Mouse (Mus musculus) forebrain, embryonic 15.5 days (tissue): ENCODE results near the gene Slc52a3. TPM values are rescaled to one million over a fixed set of nuclear protein-coding genes. Genes with fewer than 3 reads are reported as not detected.
A peak's percentile ranks its signal among the peaks of the same experiment; 100 is the strongest.

ENCODE experiments used
- ATAC-seq: fragments of 200-750 bp; cut with Nextera tagmentation; replicated peaks from 2 replicates; pipeline ENCODE4 v1.8.0; 2017; ENCODE audit warnings: mild to moderate bottlenecking, moderate TSS enrichment, moderate library complexity
- H3K27ac ChIP-seq: fragments of 300-500 bp; sonication (generic); replicated peaks from 2 replicates; pipeline ENCODE4 v1.5.1; 2015; ENCODE audit warnings: mild to moderate bottlenecking, inconsistent platforms
- H3K27me3 ChIP-seq: fragments of 300-500 bp; sonication (generic); 2 replicates; pipeline ENCODE4 v1.6.1; 2015; ENCODE audit warnings: inconsistent platforms
- H3K36me3 ChIP-seq: fragments of 300-500 bp; sonication (generic); 2 replicates; pipeline ENCODE4 v1.6.1; 2015; ENCODE audit warnings: mild to moderate bottlenecking, inconsistent platforms
- H3K4me1 ChIP-seq: fragments of 300-500 bp; sonication (generic); 2 replicates; pipeline ENCODE4 v1.6.1; 2015; ENCODE audit warnings: inconsistent platforms
- H3K4me2 ChIP-seq: fragments of 300-500 bp; sonication (generic); replicated peaks from 2 replicates; pipeline ENCODE4 v1.6.1; 2015; ENCODE audit warnings: mild to moderate bottlenecking, inconsistent platforms
- H3K4me3 ChIP-seq: fragments of 300-500 bp; sonication (generic); 2 replicates; pipeline ENCODE4 v1.5.1; 2015; ENCODE audit warnings: mild to moderate bottlenecking, inconsistent platforms
- H3K9ac ChIP-seq: fragments of 300-500 bp; sonication (generic); replicated peaks from 2 replicates; pipeline ENCODE4 v1.6.1; 2015; ENCODE audit warnings: mild to moderate bottlenecking, inconsistent platforms
- H3K9me3 ChIP-seq: fragments of 300-500 bp; sonication (generic); 2 replicates; pipeline ENCODE4 v1.6.1; 2016; ENCODE audit warnings: inconsistent platforms
- WGBS: fragments of 180-500 bp; shearing (Covaris S2); methylation state at CpG from one replicate; pipeline ENCODE4 v1.1.7; 2015; ENCODE audit warnings: mixed read lengths; 5-methylcytosine and 5-hydroxymethylcytosine counted together
- polyA plus RNA-seq: library from polyadenylated mRNA; unstranded; fragments of >200 nt; fragmentation: Nextera tagmentation; extraction: Ambion mirVana; gene quantifications from 2 replicates; pipeline ENCODE4 v1.2.1, GENCODE M21; 2015

The Slc52a3 gene
- polyA plus RNA-seq, 1 experiment from 2014 or later = 0.84 TPM

GRCm38 (mm10) chr2:151967176-151967750 is 29.0 kb upstream of the Slc52a3 start:
- H3K4me2 ChIP-seq = peak overlapping the region; percentile 38
- H3K9me3 ChIP-seq = no peaks in the 10 kb centered on the region
- H3K4me3 ChIP-seq = peak overlapping the region; percentile 18; the same call in 1 of the 2 replicates
- no peak overlapping the region for H3K9ac ChIP-seq
- H3K4me1 ChIP-seq = peaks cover 75% of the 10 kb centered on the region
- H3K36me3 ChIP-seq = no peaks in the 10 kb centered on the region
- no peaks in the 10 kb centered on the region for H3K27me3 ChIP-seq
- peak overlapping the region; percentile 66 for H3K27ac ChIP-seq
- ATAC-seq = no peak
- 10% methylated on average over 9 of the region's 9 CpGs for WGBS

DNA sequence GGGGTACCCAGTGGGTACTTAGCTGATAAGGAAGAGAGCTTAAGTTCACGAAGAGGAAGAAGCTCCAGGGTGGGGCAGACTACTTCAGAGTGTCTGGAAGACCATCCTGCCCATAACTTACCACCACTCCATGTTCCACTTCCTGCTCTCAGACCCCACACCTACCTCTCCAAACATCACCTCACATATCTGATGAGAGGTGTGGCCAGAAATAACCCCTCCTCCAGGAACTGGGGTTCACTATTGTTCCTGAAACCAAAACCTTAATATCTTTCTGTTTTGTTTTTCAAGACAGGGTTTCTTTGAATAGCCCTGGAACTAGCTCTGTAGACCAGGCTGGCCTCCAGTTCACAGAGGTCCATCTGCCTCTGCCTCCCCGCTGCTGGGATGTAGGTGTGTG is 28.5 kb upstream of the Slc52a3 start:
- Histone ChIP-seq H3K4me1 (peaks cover 73% of the 10 kb centered on the region), H3K27ac (peak overlapping the region; percentile 66), H3K9me3 (no peaks in the 10 kb centered on the region), H3K4me3 (no peak overlapping the region), H3K9ac (no peak overlapping the region), H3K4me2 (peak overlapping the region; percentile 38), H3K27me3 (no peaks in the 10 kb centered on the region), H3K36me3 (no peaks in the 10 kb centered on the region)
- WGBS = 72% methylated on average over 2 of the region's 2 CpGs
- no peak for ATAC-seq

DNA sequence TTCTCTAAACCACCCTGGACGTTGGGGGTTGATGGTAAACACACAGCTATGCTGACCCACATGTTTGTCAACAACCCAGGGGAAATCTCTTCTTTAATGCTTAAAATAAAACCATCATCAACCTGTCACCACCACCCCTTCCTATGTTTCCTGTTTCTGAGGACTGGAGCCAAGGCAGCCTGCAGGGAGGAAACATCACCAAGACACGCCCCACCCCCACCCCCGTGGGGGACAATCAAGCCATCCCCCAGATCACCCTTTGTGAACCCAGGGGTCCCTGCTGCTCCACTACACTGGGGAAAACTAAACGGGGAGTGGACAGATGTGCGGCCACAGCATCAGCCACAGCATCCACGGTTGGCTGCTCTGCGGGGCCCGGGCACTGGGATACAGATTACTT is 27.9 kb upstream of the Slc52a3 start:
- WGBS = 76% methylated on average over 8 of the region's 8 CpGs

DNA sequence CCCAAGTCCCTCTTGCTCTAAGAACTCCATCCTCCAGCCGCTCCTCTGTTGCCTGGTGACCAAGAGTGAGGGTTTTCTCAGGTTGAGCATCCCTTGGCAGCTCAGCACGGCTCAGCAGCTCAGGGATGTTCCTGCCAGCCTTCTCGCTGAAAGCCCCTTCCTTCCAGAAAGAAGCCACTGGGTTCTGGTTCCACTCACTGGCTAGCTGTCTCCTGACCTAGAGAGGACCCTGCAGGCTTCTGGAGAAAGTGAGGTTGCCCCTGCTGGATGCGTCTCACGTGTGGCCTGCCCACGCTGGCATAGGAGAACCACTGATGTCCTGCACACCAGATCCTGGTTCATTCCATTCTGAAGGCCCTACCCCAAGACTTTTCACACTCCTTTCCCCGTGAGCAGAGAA is 27.3 kb upstream of the Slc52a3 start:
- no peaks in the 10 kb centered on the region for H3K36me3 ChIP-seq
- H3K4me1 ChIP-seq = peaks cover 76% of the 10 kb centered on the region
- no peak overlapping the region for H3K9ac ChIP-seq
- no peak overlapping the region for H3K27ac ChIP-seq
- peak overlapping the region; percentile 81 for H3K4me2 ChIP-seq
- H3K4me3 ChIP-seq = 0 out of 2 replicates have a peak overlapping the region, but pooled peaks have one; percentile 48
- no peak for ATAC-seq
- WGBS = 88% methylated on average over 7 of the region's 7 CpGs
- H3K9me3 ChIP-seq = no peaks in the 10 kb centered on the region
- no peaks in the 10 kb centered on the region for H3K27me3 ChIP-seq

More for the DNA sequence above, 27.9 kb upstream of the Slc52a3 start:
- no peak for ATAC-seq
- H3K4me1 ChIP-seq = peaks cover 74% of the 10 kb centered on the region
- H3K36me3 ChIP-seq = no peaks in the 10 kb centered on the region
- H3K9me3 ChIP-seq = no peaks in the 10 kb centered on the region
- no peaks in the 10 kb centered on the region for H3K27me3 ChIP-seq
- no peak overlapping the region for H3K27ac ChIP-seq
- H3K4me3 ChIP-seq = no peak overlapping the region
- H3K4me2 ChIP-seq = peak overlapping the region; percentile 81; the same call in 1 of the 2 replicates
- H3K9ac ChIP-seq = no peak overlapping the region

GRCm38 (mm10) chr2:151969396-151969795 is 26.9 kb upstream of the Slc52a3 start:
- peak overlapping the region; percentile 48; the same call in 1 of the 2 replicates for H3K4me3 ChIP-seq
- WGBS = 92% methylated on average over 6 of the region's 6 CpGs

GRCm38 (mm10) chr2:151970191-151971172 is 25.8 kb upstream of the Slc52a3 start:
- Histone ChIP-seq H3K4me1 (peaks cover 75% of the 10 kb centered on the region), H3K27me3 (no peaks in the 10 kb centered on the region), H3K9me3 (no peaks in the 10 kb centered on the region), H3K9ac (peak overlapping the region; percentile 69), H3K4me3 (peak overlapping the region; percentile 48), H3K36me3 (no peaks in the 10 kb centered on the region), H3K27ac (peak overlapping the region; percentile 87), H3K4me2 (peak overlapping the region; percentile 81)
- peak; percentile 92 for ATAC-seq
- 39% methylated on average over 53 of the region's 53 CpGs for WGBS

More at GRCm38 (mm10) chr2:151969396-151969795, 26.9 kb upstream of the Slc52a3 start:
- Histone ChIP-seq H3K9me3 (no peaks in the 10 kb centered on the region), H3K36me3 (no peaks in the 10 kb centered on the region), H3K27ac (no peak overlapping the region), H3K9ac (no peak overlapping the region), H3K4me2 (peak overlapping the region; percentile 81), H3K27me3 (no peaks in the 10 kb centered on the region), H3K4me1 (peaks cover 76% of the 10 kb centered on the region)
- no peak for ATAC-seq

- ATAC-seq = no peak
- WGBS = 91% methylated on average over 5 of the region's 5 CpGs
- H3K27ac ChIP-seq = no peak overlapping the region
These were observed 24.6 kb upstream of the Slc52a3 start for GRCm38 (mm10) chr2:151971748-151972147.

GRCm38 (mm10) chr2:151972880-151973594 is 23.3 kb upstream of the Slc52a3 start:
- Histone ChIP-seq H3K4me1 (peaks cover 68% of the 10 kb centered on the region), H3K27me3 (no peaks in the 10 kb centered on the region), H3K36me3 (no peaks in the 10 kb centered on the region), H3K9ac (peak overlapping the region; percentile 42), H3K27ac (peak overlapping the region; percentile 20; the same call in 1 of the 2 replicates), H3K9me3 (no peaks in the 10 kb centered on the region), H3K4me3 (peak overlapping the region; percentile 35), H3K4me2 (peak overlapping the region; percentile 55)
- 0 out of 2 replicates have a peak, but pooled peaks have one; percentile 18 for ATAC-seq
- WGBS = 12% methylated on average over 23 of the region's 23 CpGs

More at GRCm38 (mm10) chr2:151971748-151972147, 24.6 kb upstream of the Slc52a3 start:
- no peaks in the 10 kb centered on the region for H3K9me3 ChIP-seq
- no peak overlapping the region for H3K4me3 ChIP-seq
- no peaks in the 10 kb centered on the region for H3K36me3 ChIP-seq
- H3K9ac ChIP-seq = no peak overlapping the region
- no peak overlapping the region for H3K4me2 ChIP-seq
- no peaks in the 10 kb centered on the region for H3K27me3 ChIP-seq
- H3K4me1 ChIP-seq = peaks cover 74% of the 10 kb centered on the region

- ATAC-seq = no peak
- Histone ChIP-seq H3K4me2 (peak overlapping the region; percentile 55), H3K36me3 (no peaks in the 10 kb centered on the region), H3K27ac (peak overlapping the region; percentile 20; the same call in 1 of the 2 replicates), H3K27me3 (no peaks in the 10 kb centered on the region), H3K9me3 (no peaks in the 10 kb centered on the region), H3K4me3 (peak overlapping the region; percentile 35), H3K9ac (peak overlapping the region; percentile 42), H3K4me1 (peaks cover 68% of the 10 kb centered on the region)
- WGBS = 7% methylated on average over 36 of the region's 36 CpGs
These were observed 22.4 kb upstream of the Slc52a3 start for GRCm38 (mm10) chr2:151973595-151974562.

GRCm38 (mm10) chr2:151975295-151975694 is 21.0 kb upstream of the Slc52a3 start:
- Histone ChIP-seq H3K4me3 (no peak overlapping the region), H3K9me3 (no peaks in the 10 kb centered on the region), H3K27ac (no peak overlapping the region), H3K9ac (no peak overlapping the region), H3K36me3 (no peaks in the 10 kb centered on the region), H3K27me3 (no peaks in the 10 kb centered on the region), H3K4me1 (peaks cover 65% of the 10 kb centered on the region), H3K4me2 (no peak overlapping the region)
- 90% methylated on average over 5 of the region's 5 CpGs for WGBS
- no peak for ATAC-seq

GRCm38 (mm10) chr2:151976067-151976466 is 20.2 kb upstream of the Slc52a3 start:
- ATAC-seq = no peak
- H3K36me3 ChIP-seq = no peaks in the 10 kb centered on the region
- no peak overlapping the region for H3K9ac ChIP-seq
- no peak overlapping the region for H3K4me3 ChIP-seq
- H3K27ac ChIP-seq = no peak overlapping the region
- no peaks in the 10 kb centered on the region for H3K27me3 ChIP-seq
- H3K4me2 ChIP-seq = no peak overlapping the region
- H3K9me3 ChIP-seq = no peaks in the 10 kb centered on the region
- WGBS = 75% methylated on average over 3 of the region's 3 CpGs
- H3K4me1 ChIP-seq = peaks cover 60% of the 10 kb centered on the region
